Mouse (Mus musculus): ENCODE results near the gene Topbp1.
"Not testable (repeated sequence)": the region's sequence is repeated elsewhere in the genome, so short reads cannot be mapped to it uniquely, and the experiment has no call there.

Topbp1 gene

GRCm38 (mm10) chr9:103348791-103349190 is 43.8 kb downstream of the Topbp1 start:
- no peak for DNase-seq (ENCODE audit: low spot score in 2 of 2)

DNA sequence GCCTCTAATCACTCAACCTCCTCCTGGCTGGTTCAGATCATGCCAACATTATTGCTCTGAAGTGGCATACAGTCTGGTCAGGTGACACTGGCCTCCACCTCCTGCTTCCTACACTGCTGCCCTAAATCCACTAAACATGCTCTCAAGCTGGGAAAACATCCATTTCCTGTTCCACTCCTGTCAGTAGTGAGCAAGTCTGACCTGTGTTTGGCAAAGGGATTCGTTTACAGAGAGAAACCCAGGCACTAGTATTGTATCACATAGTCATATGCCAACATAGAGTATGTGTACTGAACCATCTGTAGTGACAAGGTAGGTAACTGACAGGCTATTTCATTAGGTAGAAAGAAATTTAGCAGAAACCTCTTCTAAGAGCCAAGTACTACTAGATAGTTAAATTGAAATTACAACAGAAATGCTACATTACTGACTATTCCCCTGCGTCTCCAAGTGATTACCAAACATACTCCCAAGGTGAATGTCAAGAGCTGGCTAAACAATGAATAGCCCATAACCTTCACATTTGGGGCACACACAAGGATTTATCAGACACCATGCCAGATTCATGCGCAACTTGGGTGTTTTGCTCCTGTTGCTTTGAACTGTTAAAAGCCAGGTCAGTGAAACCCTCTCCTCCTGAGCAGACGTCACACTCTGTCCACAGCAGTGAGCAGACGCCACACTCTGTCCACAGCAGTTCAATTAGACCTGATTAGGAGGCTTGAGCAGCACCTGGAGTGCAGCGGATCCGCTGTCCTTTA is 48.7 kb downstream of the Topbp1 start:
- DNase-seq (ENCODE audit: low spot score in 2 of 2), result not testable (repeated sequence)

GRCm38 (mm10) chr9:103357893-103358292 is 52.9 kb downstream of the Topbp1 start:
- DNase-seq (ENCODE audit: low spot score in 2 of 2), result no peak

- no peak for DNase-seq (ENCODE audit: low spot score in 2 of 2)
Observed at GRCm38 (mm10) chr9:103358545-103358944, 53.5 kb downstream of the Topbp1 start.

DNA sequence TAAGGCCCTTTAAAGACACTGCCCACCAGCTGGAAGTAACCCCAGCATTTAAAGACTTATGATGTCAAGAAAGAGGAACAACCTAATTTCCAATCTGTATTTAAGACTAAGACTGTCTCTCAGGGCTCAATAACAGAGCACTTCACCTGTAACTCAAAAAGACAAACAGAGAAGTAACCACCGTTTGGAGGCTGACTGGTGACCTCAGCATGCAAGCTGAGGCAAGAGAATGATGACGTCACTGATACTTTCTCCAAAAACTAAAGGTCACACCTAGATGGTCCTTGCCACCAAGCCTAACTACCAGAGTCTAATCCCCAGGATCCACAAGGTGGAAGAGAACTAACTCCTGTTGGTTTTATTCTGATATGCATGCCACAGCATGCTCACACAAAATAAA is 55.6 kb downstream of the Topbp1 start:
- DNase-seq (ENCODE audit: low spot score in 2 of 2), result no peak

DNA sequence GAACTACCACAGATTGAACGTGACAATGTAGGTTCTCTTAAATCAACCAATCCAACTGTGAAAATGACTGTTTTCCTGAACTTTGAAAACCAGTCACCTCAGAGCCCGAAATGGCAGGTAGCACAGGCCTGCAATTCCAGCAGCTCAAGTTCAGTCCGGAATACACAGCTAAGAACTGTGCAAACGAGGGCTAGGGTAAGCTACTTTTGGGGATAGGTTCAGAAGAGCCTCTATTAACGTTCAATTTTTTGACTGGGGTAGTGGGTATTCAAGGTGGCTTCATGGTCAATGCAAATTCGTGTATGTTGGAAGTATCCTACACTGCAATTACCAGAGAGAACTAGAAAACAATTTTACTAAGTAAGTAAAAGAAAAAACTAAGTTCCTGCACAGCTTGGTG is 58.1 kb downstream of the Topbp1 start:
- no peak for DNase-seq (ENCODE audit: low spot score in 2 of 2)

DNA sequence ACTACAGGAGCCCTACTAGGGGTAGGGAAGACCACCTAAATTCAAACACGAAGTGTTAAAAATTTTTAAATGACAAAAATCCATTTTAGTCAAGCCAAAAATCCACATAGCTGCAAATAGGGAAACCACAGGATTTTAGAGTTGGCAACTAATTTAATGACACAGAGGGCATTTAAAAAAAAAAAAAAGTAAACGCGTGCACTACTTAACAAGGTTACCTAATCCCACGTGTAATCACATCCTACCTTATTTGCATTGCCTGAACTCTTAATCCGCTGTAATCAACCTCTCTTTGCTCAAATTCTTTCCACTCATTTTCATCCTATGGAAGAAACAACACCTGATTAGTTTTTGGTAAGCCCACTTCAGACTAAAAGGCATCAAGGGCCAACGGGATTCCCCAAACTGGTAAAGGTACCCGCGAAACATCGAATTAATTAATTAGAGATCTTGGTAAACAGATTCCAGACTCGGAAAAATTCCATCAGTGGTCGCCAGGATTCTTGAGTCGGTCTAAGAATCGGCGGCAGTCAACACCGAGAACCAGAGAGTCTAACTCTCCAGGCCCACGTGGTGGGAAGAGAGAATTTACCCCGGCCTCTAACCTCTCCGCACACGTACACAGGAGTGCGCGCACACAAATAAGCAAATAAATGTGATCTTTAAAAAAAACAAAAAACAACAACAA is 58.9 kb downstream of the Topbp1 start:
- DNase-seq (ENCODE audit: low spot score in 2 of 2), result no peak

GRCm38 (mm10) chr9:103364601-103365289 is 59.7 kb downstream of the Topbp1 start:
- no peak for DNase-seq (ENCODE audit: low spot score in 2 of 2)

DNA sequence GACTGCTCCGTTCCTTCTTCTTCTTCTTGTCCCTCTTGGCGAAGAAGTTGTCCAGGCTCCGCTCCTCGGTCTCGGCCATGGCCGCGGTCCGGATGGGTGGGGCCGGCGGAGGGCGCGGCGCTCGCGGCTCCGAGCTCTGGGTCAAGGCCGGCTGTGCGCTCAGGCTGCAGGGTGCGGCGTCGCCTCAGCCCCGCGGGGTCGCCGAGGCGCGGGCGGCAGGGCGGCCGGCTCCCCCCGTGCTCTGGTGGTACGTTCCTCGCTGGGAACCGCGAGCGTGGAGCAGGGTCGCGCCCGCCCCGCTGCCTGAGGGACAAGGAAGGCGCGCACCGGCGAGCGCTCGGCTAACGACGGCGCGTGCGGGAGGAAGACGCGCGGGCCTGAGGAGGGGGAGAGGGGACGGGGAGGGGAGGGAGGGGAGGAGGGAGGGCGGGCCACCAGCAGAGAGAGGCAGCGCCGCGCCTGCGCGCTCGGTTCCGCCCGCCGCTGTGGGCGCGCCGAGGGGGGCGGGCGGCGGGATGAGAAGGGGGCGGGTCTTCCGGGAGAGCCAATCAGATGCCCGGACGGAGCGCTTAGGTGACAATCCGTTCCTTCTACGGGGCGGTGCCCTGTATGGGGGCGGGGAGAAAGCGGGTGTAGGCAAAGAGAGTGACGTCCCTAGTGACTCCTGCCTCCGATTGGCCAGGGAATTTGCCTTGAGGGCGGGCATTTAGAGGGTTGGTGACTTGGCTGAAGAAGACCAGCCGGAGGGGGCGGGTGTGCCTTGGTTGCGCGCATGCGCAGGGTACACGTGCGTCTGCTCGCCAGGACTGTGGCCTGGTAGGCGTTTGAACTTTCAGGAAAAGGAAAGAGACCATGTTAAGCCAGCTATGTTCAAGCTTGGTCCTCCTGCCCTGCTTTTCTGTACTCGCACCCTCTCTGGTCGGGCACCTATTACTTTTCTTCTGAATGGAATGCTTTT is 60.6 kb downstream of the Topbp1 start, which contains the start of gene Cdv3:
Cdv3 (minus strand) TSS at position 551 of the 958 bp plus-strand sequence.
- DNase-seq (ENCODE audit: low spot score in 2 of 2), result peak; percentile 92 to 98

DNA sequence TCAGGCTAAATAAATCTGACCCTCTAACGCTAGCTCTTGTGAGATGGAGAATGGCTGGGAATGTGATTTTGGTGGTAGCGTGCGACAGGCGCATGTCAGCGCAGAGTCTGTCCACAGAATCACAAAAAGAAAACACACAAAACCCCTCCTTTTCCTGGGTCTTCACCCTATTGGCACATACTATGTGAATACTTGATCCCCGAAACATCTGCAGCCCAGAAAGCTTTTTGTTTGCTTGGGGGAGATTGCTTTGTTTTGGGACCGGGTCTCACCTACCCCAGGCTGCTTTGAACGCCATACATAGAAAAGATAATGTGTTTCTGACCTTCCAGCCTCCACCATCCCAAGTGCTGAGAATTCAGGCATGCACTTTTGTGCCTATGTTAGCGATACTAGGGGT is 61.3 kb downstream of the Topbp1 start:
- DNase-seq (ENCODE audit: low spot score in 2 of 2), result no peak

- no peak for DNase-seq (ENCODE audit: low spot score in 2 of 2)
Observed at GRCm38 (mm10) chr9:103369951-103370350, 64.9 kb downstream of the Topbp1 start.

GRCm38 (mm10) chr9:103372271-103373010 is 67.4 kb downstream of the Topbp1 start:
- no peak for DNase-seq (ENCODE audit: low spot score in 2 of 2)

DNA sequence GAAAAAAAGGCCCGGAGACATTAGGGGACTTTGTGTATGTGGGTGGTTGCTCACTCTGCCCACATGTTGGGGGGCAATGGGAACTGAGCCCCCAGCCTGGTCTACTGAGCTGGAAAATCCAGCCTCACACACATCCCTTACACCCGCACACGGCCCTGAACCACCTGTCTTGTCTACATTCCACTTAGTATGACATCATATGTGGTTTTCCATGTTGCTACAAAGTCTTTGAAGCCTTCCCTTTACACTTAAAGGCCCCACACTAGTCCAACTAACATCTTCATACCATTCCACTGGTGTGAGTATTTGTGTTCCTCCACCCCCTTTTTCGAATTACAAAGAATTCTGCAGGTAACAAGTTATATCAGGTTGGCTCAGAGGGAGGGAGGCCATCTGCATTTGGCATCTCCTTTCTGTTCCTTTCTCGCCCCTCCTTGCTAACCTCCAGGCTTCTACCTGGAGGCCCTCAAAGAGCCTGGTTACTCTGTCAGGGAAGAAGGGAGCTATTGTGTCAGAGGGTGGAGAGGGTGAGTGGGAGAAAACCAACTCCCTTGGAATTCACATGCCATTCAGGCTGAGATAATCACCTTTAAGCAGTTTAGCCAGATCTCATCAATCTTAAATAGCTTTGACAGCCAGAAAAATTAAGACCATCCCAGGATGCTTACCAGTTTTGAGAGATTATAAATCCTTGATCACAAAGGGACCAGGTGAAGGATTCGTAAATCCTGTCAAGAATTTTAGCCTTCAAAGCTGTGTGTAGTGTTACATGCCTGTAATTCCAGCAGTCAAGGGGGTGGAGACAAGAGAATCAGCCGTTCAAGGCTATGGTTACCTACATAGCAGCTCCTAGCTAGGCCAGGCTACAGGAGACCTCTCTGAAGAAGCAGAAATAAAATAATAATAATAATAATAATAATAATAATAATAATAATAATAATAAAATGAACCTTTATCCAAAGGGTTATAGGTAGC is 71.6 kb downstream of the Topbp1 start:
- DNase-seq (ENCODE audit: low spot score in 2 of 2), result no peak

DNA sequence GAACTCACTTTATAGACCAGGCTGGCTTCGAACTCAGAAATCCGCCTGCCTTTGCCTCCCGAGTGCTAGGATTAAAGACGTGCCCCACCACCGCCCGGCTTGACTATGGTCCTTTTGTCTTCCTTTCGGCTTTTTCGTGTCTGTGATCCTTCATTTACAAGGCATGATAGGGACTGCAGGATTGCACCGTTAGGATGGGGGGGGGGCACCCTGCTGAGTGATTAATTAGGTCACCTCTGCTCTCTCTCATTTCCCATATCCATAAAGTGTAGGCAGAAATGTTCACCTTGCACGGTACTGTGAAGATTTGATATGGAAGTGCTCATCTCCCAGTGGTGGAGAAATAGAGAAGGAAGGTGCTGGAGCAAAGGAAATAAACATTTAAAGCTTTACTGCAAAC is 73.7 kb downstream of the Topbp1 start:
- DNase-seq (ENCODE audit: low spot score in 2 of 2), result no peak

DNA sequence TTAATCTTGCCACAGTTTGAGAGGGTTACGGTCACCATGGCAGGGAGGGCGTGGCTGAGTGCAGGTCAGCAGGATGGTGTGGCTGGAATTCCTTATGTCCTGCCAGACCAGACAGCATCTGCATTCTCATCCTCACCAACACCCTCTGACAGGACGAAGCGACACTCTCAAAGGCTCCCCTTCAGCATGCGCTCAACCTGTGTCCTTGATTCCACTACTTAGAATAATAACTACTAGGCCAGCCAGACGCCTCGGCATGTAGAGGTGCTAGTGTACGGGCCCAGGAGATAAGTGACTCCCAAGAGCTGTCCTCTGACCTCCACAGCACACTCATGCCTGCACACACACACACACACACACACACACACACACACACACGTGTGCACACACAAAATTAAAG is 74.2 kb downstream of the Topbp1 start:
- no peak for DNase-seq (ENCODE audit: low spot score in 2 of 2)

- DNase-seq (ENCODE audit: low spot score in 2 of 2), result no peak
Observed at GRCm38 (mm10) chr9:103380566-103380965, 75.6 kb downstream of the Topbp1 start.

DNA sequence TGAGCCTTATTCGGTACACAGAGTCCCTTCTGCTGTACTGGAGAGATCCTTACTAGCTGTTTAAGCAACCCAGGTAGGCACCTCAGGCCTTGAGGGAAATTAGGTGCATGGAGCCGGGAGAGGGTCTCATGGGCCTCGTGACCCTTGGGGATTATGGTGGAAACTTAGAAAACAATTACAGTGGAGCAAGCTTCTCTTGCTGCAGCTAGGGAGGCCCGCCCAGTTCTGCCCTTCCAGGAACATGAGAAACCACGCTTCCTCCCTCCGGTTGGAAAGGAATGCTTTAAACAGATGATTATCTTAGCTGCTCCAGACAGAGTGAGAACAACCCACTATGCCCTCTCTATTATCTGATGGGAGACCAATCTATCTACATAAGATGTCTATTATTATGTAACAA is 78.0 kb downstream of the Topbp1 start:
- DNase-seq (ENCODE audit: low spot score in 2 of 2), result no peak

DNA sequence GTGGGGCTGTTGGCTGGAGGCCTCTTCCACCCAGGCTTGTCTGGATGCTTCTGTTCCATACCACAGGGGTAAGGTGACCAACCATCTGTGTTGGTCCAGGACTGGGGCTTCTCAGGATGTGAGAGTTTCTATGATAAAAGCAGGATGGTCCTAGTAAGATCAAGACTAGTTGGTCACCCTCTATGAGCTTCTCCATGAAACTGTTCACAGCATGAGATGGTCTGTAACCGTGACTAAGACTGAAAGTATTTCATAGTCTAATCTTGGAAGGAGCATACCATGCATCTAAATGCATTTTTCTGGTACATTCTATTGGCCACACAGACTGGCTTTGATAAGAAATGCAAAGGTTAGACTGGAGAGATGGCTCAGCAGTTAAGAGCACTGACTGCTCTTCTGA is 78.6 kb downstream of the Topbp1 start:
- DNase-seq (ENCODE audit: low spot score in 2 of 2), result no peak

- DNase-seq (ENCODE audit: low spot score in 2 of 2), result no peak
Observed at GRCm38 (mm10) chr9:103384141-103384796, 79.3 kb downstream of the Topbp1 start.

All from cerebellum, postnatal 4 days (tissue).